Mouse (Mus musculus) lung, adult 2 months (tissue): ENCODE results near the gene Fbxl17.

Experiments
- CTCF ChIP-seq: fragments of 200-500 bp; IDR thresholded peaks from 2 replicates; pipeline ENCODE4 v1.5.1; 2011; ENCODE audit warnings: mild to moderate bottlenecking, low read length, control low read depth; ENCODE audit not compliant: insufficient read depth
- POLR2A ChIP-seq: fragments of 200-500 bp; IDR thresholded peaks from 2 replicates; pipeline ENCODE4 v1.6.1; 2011; ENCODE audit warnings: low read depth, mild to moderate bottlenecking, control low read depth, low read length, borderline replicate concordance; ENCODE audit errors: extremely low read depth

GRCm38 (mm10) chr17:63110994-63111393 lies 388.8 kb downstream of the Fbxl17 start:
- TF ChIP-seq CTCF: no peak
- TF ChIP-seq POLR2A: no peak
